ENCODE assay signal across 9 mouse cellular contexts in the genomic region with DNA sequence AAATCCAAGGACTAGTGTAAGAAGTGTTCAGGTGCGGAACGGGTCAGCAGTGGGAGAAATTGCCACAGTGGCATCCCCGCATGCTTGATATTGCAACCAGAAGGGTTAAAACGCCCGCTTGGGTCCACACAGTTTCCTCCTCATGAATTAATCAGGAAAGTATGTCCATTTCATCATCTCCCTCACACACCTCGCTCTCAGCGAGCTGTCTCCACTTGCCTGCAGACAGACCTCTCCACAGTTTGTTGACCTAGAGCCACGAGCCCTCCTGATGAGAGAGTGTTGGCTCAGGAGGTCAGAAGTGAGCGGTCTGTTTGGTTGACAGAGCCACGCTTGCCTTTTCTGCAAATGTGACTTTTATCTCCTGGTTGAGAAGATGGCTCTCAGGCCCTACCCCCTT.
"Had no signal": no experiment of that assay in that cellular context is flagged by ENCODE, and none has a peak within 500 bp of the region (broad histone marks: within the 10 kb centered on the region; RNA-seq: fewer than 3 reads in every experiment).

No protein-coding gene starts in this region.

- H3K36me3 ChIP-seq: limb, embryonic 12.5 days; midbrain, embryonic 13.5 days; stomach, embryonic 15.5 days had no signal

- H3K4me1 ChIP-seq: limb, embryonic 12.5 days; midbrain, embryonic 13.5 days; stomach, embryonic 15.5 days had no signal

- DNase-seq: kidney, postnatal 10 days; lung, postnatal 36 days; right cerebral cortex, postnatal 14 days; thymus, adult 2 months; thymus, postnatal 25 days had no signal

- H3K4me3 ChIP-seq: limb, embryonic 12.5 days; midbrain, embryonic 13.5 days; stomach, embryonic 15.5 days had no signal

- ATAC-seq: intestine, embryonic 16.5 days; midbrain, embryonic 13.5 days had no signal

- H3K27ac ChIP-seq: limb, embryonic 12.5 days; midbrain, embryonic 13.5 days; stomach, embryonic 15.5 days had no signal

- H3K9me3 ChIP-seq: limb, embryonic 12.5 days; midbrain, embryonic 13.5 days; stomach, embryonic 15.5 days had no signal

- H3K9ac ChIP-seq: limb, embryonic 12.5 days; midbrain, embryonic 13.5 days; stomach, embryonic 15.5 days had no signal

- H3K4me2 ChIP-seq: limb, embryonic 12.5 days; midbrain, embryonic 13.5 days; stomach, embryonic 15.5 days had no signal

- H3K27me3 ChIP-seq: limb, embryonic 12.5 days; midbrain, embryonic 13.5 days; stomach, embryonic 15.5 days had no signal
